Mouse (Mus musculus) G1E (cell line): ENCODE data around the gene Vwa3b. TPM values are rescaled to one million over a fixed set of nuclear protein-coding genes. Genes with fewer than 3 reads are reported as not detected.

Experiments
- ATAC-seq: 2 replicates; pipeline ENCODE4 v1.8.0; 2016; ENCODE audit warnings: mild to moderate bottlenecking; ENCODE audit not compliant: insufficient number of reproducible peaks, poor library complexity, low FRiP score, severe bottlenecking; ENCODE audit errors: extremely low read depth
- DNase-seq: peaks from one replicate; pipeline ENCODE4 v3.0.0; 2012; ENCODE audit warnings: low spot score
- H3K27me3 ChIP-seq: 2 replicates; pipeline ENCODE4 v1.6.1; 2012; ENCODE audit warnings: mild to moderate bottlenecking, low read length, inconsistent platforms; ENCODE audit not compliant: insufficient read depth
- H3K36me3 ChIP-seq: replicated peaks from 2 replicates; pipeline ENCODE3; 2012; ENCODE audit warnings: mild to moderate bottlenecking, inconsistent platforms
- H3K4me1 ChIP-seq: 2 replicates; pipeline ENCODE4 v1.6.1; 2012; ENCODE audit warnings: low read depth, low read length, inconsistent platforms, mixed read lengths; ENCODE audit not compliant: insufficient read depth
- H3K4me3 ChIP-seq: 2 replicates; pipeline ENCODE4 v1.5.1; 2012; ENCODE audit warnings: low read depth, mild to moderate bottlenecking, inconsistent platforms, low read length, moderate library complexity, mixed read lengths
- H3K9me3 ChIP-seq: replicated peaks from 2 replicates; pipeline ENCODE4 v1.6.1; 2012; ENCODE audit warnings: inconsistent platforms
- CTCF ChIP-seq: IDR thresholded peaks from 2 replicates; pipeline ENCODE4 v1.5.1; 2012; ENCODE audit warnings: low read depth, low read length, inconsistent platforms, mixed read lengths
- GATA1 ChIP-seq: IDR thresholded peaks from 2 replicates; pipeline ENCODE4 v1.6.1; 2012; ENCODE audit warnings: borderline replicate concordance, low read length, inconsistent platforms, mixed read lengths
- GATA2 ChIP-seq: IDR thresholded peaks from 2 replicates; pipeline ENCODE4 v1.6.1; 2012; ENCODE audit warnings: low read depth, low read length, inconsistent platforms, borderline replicate concordance
- POLR2AphosphoS5 ChIP-seq: IDR thresholded peaks from 2 replicates; pipeline ENCODE4 v1.6.1; 2012; ENCODE audit warnings: low read depth, low read length, inconsistent platforms; ENCODE audit not compliant: insufficient replicate concordance
- TAL1 ChIP-seq: conservative IDR thresholded peaks from 2 replicates; pipeline ENCODE4 v1.6.1; 2012; ENCODE audit warnings: low read depth, low read length, inconsistent platforms, mixed read lengths
- polyA plus RNA-seq: library from polyadenylated mRNA; stranded (reverse); fragments of >175 nt; gene quantifications from 2 replicates; pipeline ENCODE4 v1.2.3, GENCODE M21; 2012
- total RNA-seq, 2 experiments: library from RNA; stranded (forward) in 1 of 2; stranded (reverse) in 1 of 2; fragments of 200-1000 nt in 1 of 2; fragments of >200 nt in 1 of 2; fragmentation: Nextera tagmentation in 1 of 2; gene quantifications; 2 replicates each; pipeline ENCODE4 v1.2.3; 2014 to 2017

Vwa3b gene
- total and polyA plus RNA-seq, 3 experiments: 0.49 TPM; not detected in 2

- DNase-seq (no peak), ATAC-seq (no peak)
- H3K9me3 ChIP-seq: no peaks in the 10 kb centered on the region
- no peaks in the 10 kb centered on the region for H3K4me1 ChIP-seq
- H3K4me3 ChIP-seq: no peak overlapping the region
- H3K27me3 ChIP-seq: peaks cover 20% of the 10 kb centered on the region
- no peaks in the 10 kb centered on the region for H3K36me3 ChIP-seq
- TF ChIP-seq CTCF (no peak), TAL1 (no peak), GATA1 (no peak), POLR2AphosphoS5 (no peak), GATA2 (no peak)
Measured at GRCm38 (mm10) chr1:37041126-37041525, 14.7 kb downstream of the Vwa3b start.

- H3K4me1 ChIP-seq: no peaks in the 10 kb centered on the region
- TF ChIP-seq POLR2AphosphoS5 (no peak), TAL1 (no peak), GATA2 (no peak), GATA1 (no peak), CTCF (no peak)
- no peak for DNase-seq
- no peak for ATAC-seq
- no peaks in the 10 kb centered on the region for H3K36me3 ChIP-seq
- H3K4me3 ChIP-seq: no peak overlapping the region
- H3K27me3 ChIP-seq: peaks cover 20% of the 10 kb centered on the region
- no peaks in the 10 kb centered on the region for H3K9me3 ChIP-seq
Measured at GRCm38 (mm10) chr1:37041856-37042255, 15.5 kb downstream of the Vwa3b start.

GRCm38 (mm10) chr1:37042769-37043168 is 16.4 kb downstream of the Vwa3b start:
- ATAC-seq (no peak), DNase-seq (no peak)
- TF ChIP-seq POLR2AphosphoS5 (no peak), CTCF (no peak), TAL1 (no peak), GATA2 (no peak), GATA1 (no peak)
- Histone ChIP-seq H3K9me3 (no peaks in the 10 kb centered on the region), H3K27me3 (peaks cover 18% of the 10 kb centered on the region), H3K36me3 (no peaks in the 10 kb centered on the region), H3K4me3 (no peak overlapping the region), H3K4me1 (no peaks in the 10 kb centered on the region)

GRCm38 (mm10) chr1:37043196-37043595 is 16.8 kb downstream of the Vwa3b start:
- ATAC-seq: no peak
- H3K36me3 ChIP-seq: no peaks in the 10 kb centered on the region
- DNase-seq: no peak
- H3K4me1 ChIP-seq: no peaks in the 10 kb centered on the region
- peaks cover 18% of the 10 kb centered on the region for H3K27me3 ChIP-seq
- H3K4me3 ChIP-seq: no peak overlapping the region
- TF ChIP-seq CTCF (no peak), GATA1 (no peak), TAL1 (no peak), POLR2AphosphoS5 (no peak), GATA2 (no peak)
- no peaks in the 10 kb centered on the region for H3K9me3 ChIP-seq

GRCm38 (mm10) chr1:37045472-37045871 is 19.1 kb downstream of the Vwa3b start:
- no peak for ATAC-seq

GRCm38 (mm10) chr1:37049159-37049558 is 22.8 kb downstream of the Vwa3b start:
- Histone ChIP-seq H3K9me3 (no peaks in the 10 kb centered on the region), H3K27me3 (peaks cover 16% of the 10 kb centered on the region), H3K4me1 (no peaks in the 10 kb centered on the region), H3K4me3 (no peak overlapping the region), H3K36me3 (no peaks in the 10 kb centered on the region)
- no peak for DNase-seq
- no peak for ATAC-seq
- TF ChIP-seq CTCF (no peak), POLR2AphosphoS5 (no peak), GATA2 (no peak), GATA1 (no peak), TAL1 (no peak)

More at GRCm38 (mm10) chr1:37045472-37045871, 19.1 kb downstream of the Vwa3b start:
- no peaks in the 10 kb centered on the region for H3K9me3 ChIP-seq
- H3K27me3 ChIP-seq: peaks cover 20% of the 10 kb centered on the region
- no peaks in the 10 kb centered on the region for H3K4me1 ChIP-seq
- DNase-seq: no peak
- H3K4me3 ChIP-seq: no peak overlapping the region
- no peaks in the 10 kb centered on the region for H3K36me3 ChIP-seq
- TF ChIP-seq GATA1: no peak
- no peak for TF ChIP-seq TAL1
- no peak for TF ChIP-seq GATA2

GRCm38 (mm10) chr1:37053691-37054090 is 27.3 kb downstream of the Vwa3b start:
- no peaks in the 10 kb centered on the region for H3K9me3 ChIP-seq
- H3K27me3 ChIP-seq: peaks cover 32% of the 10 kb centered on the region
- ATAC-seq: no peak
- H3K4me3 ChIP-seq: no peak overlapping the region
- no peak for DNase-seq
- H3K4me1 ChIP-seq: no peaks in the 10 kb centered on the region
- no peaks in the 10 kb centered on the region for H3K36me3 ChIP-seq
- no peak for TF ChIP-seq TAL1
- TF ChIP-seq GATA2: no peak
- no peak for TF ChIP-seq POLR2AphosphoS5
- no peak for TF ChIP-seq CTCF
- TF ChIP-seq GATA1: no peak
